Mouse (Mus musculus) liver, embryonic 14.5 days (tissue): ENCODE results near the gene Pbp2. TPM values are rescaled to one million over a fixed set of nuclear protein-coding genes. Genes with fewer than 3 reads are reported as not detected.

Experiments used
- ATAC-seq: fragments of 200-750 bp; cut with Nextera tagmentation; 2 replicates; pipeline ENCODE4 v1.8.0; 2017; ENCODE audit warnings: moderate number of reproducible peaks, mild to moderate bottlenecking, moderate library complexity; ENCODE audit not compliant: insufficient read depth
- DNase-seq, 3 experiments: peaks; one replicate each; pipeline ENCODE4 v3.0.0-alpha.2; 2012 to 2013; ENCODE audit warnings: low read depth in 3 of 3, low spot score in 3 of 3
- H3K27ac ChIP-seq: fragments of 300-500 bp; sonication (generic); 2 replicates; pipeline ENCODE4 v1.5.1; 2014; ENCODE audit warnings: moderate library complexity, mild to moderate bottlenecking, control low read depth, inconsistent platforms
- H3K27me3 ChIP-seq: fragments of 300-500 bp; sonication (generic); 2 replicates; pipeline ENCODE4 v1.6.1; 2014; ENCODE audit warnings: mild to moderate bottlenecking, low read length, moderate library complexity; ENCODE audit not compliant: control insufficient read depth, insufficient read depth
- H3K36me3 ChIP-seq: fragments of 300-500 bp; sonication (generic); replicated peaks from 2 replicates; pipeline ENCODE4 v1.6.1; 2014; ENCODE audit warnings: low read depth; ENCODE audit not compliant: control insufficient read depth, insufficient read depth
- H3K4me1 ChIP-seq, 2 experiments: fragments of 200-500 bp in 1 of 2; fragments of 300-500 bp in 1 of 2; sonication (generic) in 1 of 2; replicated peaks; 2 replicates each; pipeline ENCODE4 v1.6.1; 2012 to 2014; ENCODE audit warnings: antibody characterized with exemption in 1 of 2, inconsistent platforms in 1 of 2, low read length in 1 of 2; ENCODE audit not compliant: control insufficient read depth in 2 of 2, insufficient read depth in 2 of 2
- H3K4me2 ChIP-seq: fragments of 300-500 bp; sonication (generic); 2 replicates; pipeline ENCODE4 v1.6.1; 2014; ENCODE audit warnings: low read depth, mild to moderate bottlenecking, control low read depth, moderate library complexity
- H3K4me3 ChIP-seq, 2 experiments: fragments of 200-500 bp in 1 of 2; fragments of 300-500 bp in 1 of 2; sonication (generic) in 1 of 2; 2 replicates each; pipeline ENCODE4 v1.5.1; 2012 to 2014; ENCODE audit warnings: low read depth in 2 of 2, low read length in 2 of 2, mild to moderate bottlenecking in 2 of 2, control low read depth in 1 of 2, inconsistent platforms in 1 of 2, moderate library complexity in 1 of 2; ENCODE audit not compliant: insufficient read depth in 1 of 2
- H3K9ac ChIP-seq: fragments of 300-500 bp; sonication (generic); replicated peaks from 2 replicates; pipeline ENCODE4 v1.6.1; 2014; ENCODE audit warnings: mild to moderate bottlenecking, control low read depth, moderate library complexity
- H3K9me3 ChIP-seq: fragments of 300-500 bp; sonication (generic); 2 replicates; pipeline ENCODE4 v1.6.1; 2016; ENCODE audit warnings: low read length, mixed read lengths; ENCODE audit not compliant: control insufficient read depth
- CTCF ChIP-seq: IDR thresholded peaks from 2 replicates; pipeline ENCODE4 v1.5.1; 2016; ENCODE audit warnings: antibody characterized with exemption, low read depth, control low read depth
- EP300 ChIP-seq: IDR thresholded peaks from 2 replicates; pipeline ENCODE4 v1.6.1; 2016; ENCODE audit warnings: antibody characterized with exemption, low read depth
- WGBS: fragments of 180-500 bp; shearing (Covaris S2); extraction: QIAGEN DNeasy Blood & Tissue Kit; methylation state at CpG from one replicate; pipeline ENCODE4 v1.1.7; 2014; ENCODE audit not compliant: insufficient replicate concordance; 5-methylcytosine and 5-hydroxymethylcytosine counted together
- polyA plus RNA-seq, 2 experiments: library from polyadenylated mRNA; depleted of rRNA in 1 of 2; stranded (reverse) in 1 of 2; unstranded in 1 of 2; fragments of >200 nt; fragmentation: Nextera tagmentation in 1 of 2; extraction: Ambion mirVana in 1 of 2; gene quantifications; 2 replicates each; pipeline versions ENCODE4 v1.2.1 to v1.2.3; 2012 to 2014

Pbp2 gene
- polyA plus RNA-seq, 2 experiments: not detected

DNA sequence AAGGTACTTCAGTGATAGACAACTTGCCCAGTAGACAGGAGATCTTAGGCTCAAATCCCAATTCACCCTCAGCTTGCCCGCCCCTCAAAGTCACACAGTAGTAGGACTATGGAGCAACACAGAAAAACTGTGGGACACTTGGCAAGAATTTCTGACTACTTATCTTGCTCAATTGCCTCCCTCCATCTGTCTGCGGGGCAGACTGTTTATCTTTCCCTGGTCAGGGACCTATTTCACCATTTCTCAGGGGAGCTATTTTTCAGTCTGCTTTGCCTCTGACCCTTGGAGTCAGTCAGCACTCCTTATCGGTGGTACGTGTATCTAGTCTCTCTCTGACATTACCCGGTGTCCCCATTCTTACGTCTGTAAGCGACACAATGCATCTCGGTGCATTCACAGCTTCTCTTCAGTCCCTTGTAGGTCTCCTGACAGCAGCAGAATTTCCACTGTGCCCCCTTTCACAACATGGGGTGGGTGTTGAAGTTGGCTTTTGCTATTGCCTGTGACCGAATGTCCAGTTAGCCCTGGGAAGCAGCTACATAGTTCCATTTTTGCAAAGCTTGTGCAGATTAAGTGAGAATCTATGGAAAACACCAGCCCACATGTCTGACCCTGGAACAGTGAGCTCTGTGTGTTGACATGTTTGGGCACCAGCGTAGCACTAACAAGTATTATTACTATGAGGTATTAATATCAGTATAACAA lies 7.6 kb downstream of the Pbp2 start:
- WGBS: 42% methylated on average over 10 of the region's 10 CpGs
- H3K36me3 ChIP-seq: no peaks in the 10 kb centered on the region
- H3K27me3 ChIP-seq: no peaks in the 10 kb centered on the region
- H3K4me2 ChIP-seq: no peak overlapping the region
- no peak overlapping the region for H3K9ac ChIP-seq
- ATAC-seq (no peak), DNase-seq (peak in 1 of 3 experiments; percentile 28)
- TF ChIP-seq EP300: peak; percentile 24; the same call in 1 of the 2 replicates
- TF ChIP-seq CTCF: no peak
- H3K9me3 ChIP-seq: no peaks in the 10 kb centered on the region
- no peak overlapping the region for H3K4me3 ChIP-seq
- H3K4me1 ChIP-seq: no peaks in the 10 kb centered on the region
- H3K27ac ChIP-seq: no peak overlapping the region

DNA sequence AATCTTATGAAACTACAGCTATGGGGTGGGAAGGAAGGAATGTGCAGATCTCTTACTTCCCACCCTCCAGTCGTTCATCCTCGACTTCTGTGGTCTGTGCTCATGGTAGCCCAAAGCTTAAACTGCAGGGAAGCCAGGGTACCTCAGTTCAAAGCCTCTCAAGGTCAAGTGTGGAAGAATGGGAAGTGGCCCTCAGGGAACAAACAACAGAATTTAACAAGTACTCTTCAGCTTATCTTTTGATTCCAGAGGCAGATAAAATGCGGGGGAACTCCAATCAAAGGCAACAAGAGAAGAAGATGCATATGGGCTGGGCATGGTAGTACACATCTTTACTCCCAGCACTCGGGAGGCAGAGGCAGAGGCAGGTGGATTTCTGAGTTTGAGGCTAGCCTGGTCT lies 9.7 kb downstream of the Pbp2 start:
- Histone ChIP-seq H3K9me3 (no peaks in the 10 kb centered on the region), H3K4me3 (no peak overlapping the region), H3K4me1 (no peaks in the 10 kb centered on the region), H3K4me2 (no peak overlapping the region), H3K27ac (no peak overlapping the region), H3K9ac (no peak overlapping the region), H3K36me3 (no peaks in the 10 kb centered on the region), H3K27me3 (no peaks in the 10 kb centered on the region)
- DNase-seq (no peak), ATAC-seq (no peak)
- 42% methylated on average over 4 of the region's 4 CpGs for WGBS
- TF ChIP-seq EP300: no peak
- no peak for TF ChIP-seq CTCF

DNA sequence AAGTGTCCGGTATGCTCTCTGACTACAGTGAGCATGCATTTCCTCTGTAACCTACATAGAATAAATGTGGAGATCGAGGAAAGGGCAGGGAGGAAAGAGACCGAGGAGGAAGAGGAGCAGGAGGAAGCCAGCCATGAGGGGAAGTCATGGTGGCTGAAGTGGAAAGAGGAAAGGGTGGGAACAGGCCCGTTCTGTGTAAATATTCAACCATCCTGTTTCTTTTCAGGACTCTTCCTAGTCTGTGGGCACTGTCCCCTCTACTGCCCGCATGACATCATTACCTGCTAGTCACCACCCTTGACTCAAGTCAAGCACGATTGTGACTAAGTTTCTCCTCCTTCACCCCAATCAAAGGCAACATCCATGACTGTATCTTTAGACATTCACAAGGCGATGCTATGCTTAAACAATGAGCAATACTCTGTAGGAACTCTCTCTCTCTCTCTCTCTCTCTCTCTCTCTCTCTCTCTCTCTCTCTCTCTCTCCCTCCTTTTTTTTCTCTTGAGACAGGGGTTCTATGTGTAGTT lies 11.1 kb downstream of the Pbp2 start:
- H3K27me3 ChIP-seq: no peaks in the 10 kb centered on the region
- ATAC-seq: no peak
- H3K9me3 ChIP-seq: no peaks in the 10 kb centered on the region
- no peaks in the 10 kb centered on the region for H3K36me3 ChIP-seq
- no peaks in the 10 kb centered on the region for H3K4me1 ChIP-seq
- H3K27ac ChIP-seq: no peak overlapping the region
- no peak overlapping the region for H3K4me2 ChIP-seq
- no peak for TF ChIP-seq CTCF
- no peak for TF ChIP-seq EP300
- no peak overlapping the region for H3K4me3 ChIP-seq
- no peak for DNase-seq
- H3K9ac ChIP-seq: no peak overlapping the region
- WGBS: 43% methylated on average over 7 of the region's 7 CpGs

DNA sequence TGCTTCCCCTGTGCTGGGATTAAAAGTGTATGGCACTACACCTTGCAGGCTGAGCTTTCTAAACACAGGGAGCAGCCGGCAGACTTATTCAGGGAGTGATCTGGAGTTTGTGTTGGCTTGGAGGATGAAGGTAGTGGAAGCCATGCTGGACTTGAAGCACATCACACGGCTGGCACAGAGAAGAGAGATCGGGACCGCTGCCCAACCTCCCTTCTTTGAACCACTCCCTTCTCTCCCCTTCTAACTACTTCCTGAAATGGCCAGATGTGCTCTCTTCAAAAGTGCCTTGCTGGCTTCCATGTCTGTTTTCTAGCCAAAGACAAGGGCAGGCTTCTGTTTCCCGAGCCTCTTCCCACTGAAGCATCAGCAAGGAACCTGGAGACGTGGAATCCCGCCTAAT lies 12.6 kb downstream of the Pbp2 start:
- TF ChIP-seq CTCF (no peak), EP300 (no peak)
- Histone ChIP-seq H3K4me1 (no peaks in the 10 kb centered on the region), H3K4me3 (no peak overlapping the region), H3K4me2 (no peak overlapping the region), H3K27me3 (no peaks in the 10 kb centered on the region), H3K9me3 (no peaks in the 10 kb centered on the region), H3K36me3 (no peaks in the 10 kb centered on the region), H3K27ac (no peak overlapping the region), H3K9ac (no peak overlapping the region)
- DNase-seq: no peak
- ATAC-seq: no peak
- 52% methylated on average over 7 of the region's 7 CpGs for WGBS

DNA sequence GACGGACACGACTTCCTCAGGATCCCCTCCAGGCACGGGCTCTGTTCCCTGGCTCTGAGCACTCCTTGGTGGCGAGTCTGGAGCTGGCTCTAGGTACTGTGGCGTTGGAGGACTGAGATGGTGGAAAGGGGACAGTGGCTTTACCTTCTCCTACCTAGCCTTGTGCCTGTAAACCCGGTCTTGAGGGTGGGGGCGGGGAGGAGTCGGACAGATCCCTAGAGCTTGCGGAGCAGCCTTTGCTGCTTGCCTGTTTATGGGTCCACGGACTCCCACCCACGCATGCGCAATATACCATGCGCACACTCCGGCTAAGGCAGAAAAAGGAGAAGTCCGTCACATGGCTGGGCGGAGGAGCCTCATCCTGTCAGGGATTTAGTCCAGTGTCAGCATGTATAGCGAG lies 13.9 kb downstream of the Pbp2 start:
- 15% methylated on average over 17 of the region's 17 CpGs for WGBS
- H3K27me3 ChIP-seq: no peaks in the 10 kb centered on the region
- H3K36me3 ChIP-seq: no peaks in the 10 kb centered on the region
- TF ChIP-seq EP300 (no peak), CTCF (no peak)
- no peak overlapping the region for H3K4me3 ChIP-seq
- no peak overlapping the region for H3K9ac ChIP-seq
- no peak for ATAC-seq
- no peaks in the 10 kb centered on the region for H3K9me3 ChIP-seq
- H3K27ac ChIP-seq: no peak overlapping the region
- no peaks in the 10 kb centered on the region for H3K4me1 ChIP-seq
- peak in 2 of 3 experiments; percentile 7 to 27 for DNase-seq
- H3K4me2 ChIP-seq: no peak overlapping the region
